ENCODE assay signal across 11 mouse cellular contexts in genomic region chr17:6744366-6744765, GRCm38 (mm10). TPM values are rescaled to one million over a fixed set of nuclear protein-coding genes. Genes with fewer than 3 reads are reported as not detected.
DNase-seq lines count a peak whose midpoint lies in the region; ATAC-seq and TF ChIP-seq lines count a peak whose summit lies in the region.
"Had no signal": no experiment of that assay in that cellular context is flagged by ENCODE, and none has a peak within 500 bp of the region (broad histone marks: within the 10 kb centered on the region; RNA-seq: fewer than 3 reads in every experiment).

No protein-coding gene starts in this region.

- no peaks in the 10 kb centered on the region for H3K27me3 ChIP-seq in heart, embryonic 16.5 days (ENCODE audit: control insufficient read depth, insufficient read depth, low read length)
- no peaks in the 10 kb centered on the region for H3K27me3 ChIP-seq in heart, embryonic 11.5 days (ENCODE audit: control insufficient read depth, insufficient read depth, low read length)
- H3K27me3 ChIP-seq in spleen, adult 2 months (ENCODE audit: control insufficient read depth, insufficient read depth, low read length): no peaks in the 10 kb centered on the region
- no peaks in the 10 kb centered on the region for H3K27me3 ChIP-seq in hindbrain, embryonic 15.5 days
- no peaks in the 10 kb centered on the region for H3K27me3 ChIP-seq in neural tube, embryonic 14.5 days (ENCODE audit: control insufficient read depth, insufficient read depth, low read length)

- H3K4me3 ChIP-seq in heart, embryonic 16.5 days (ENCODE audit: low read length): no peak overlapping the region
- no peak overlapping the region for H3K4me3 ChIP-seq in heart, embryonic 11.5 days (ENCODE audit: low read depth, low read length)
- no peak overlapping the region for H3K4me3 ChIP-seq in spleen, adult 2 months (ENCODE audit: extremely low read depth, insufficient read depth, insufficient read length)
- H3K4me3 ChIP-seq in hindbrain, embryonic 15.5 days: no peak overlapping the region
- H3K4me3 ChIP-seq in neural tube, embryonic 14.5 days (ENCODE audit: low read depth, low read length): no peak overlapping the region

- TF ChIP-seq CTCF in spleen, adult 2 months (IDR thresholded peaks at IDR 0.05; ENCODE audit: extremely low read depth, insufficient read depth, insufficient read length, insufficient replicate concordance): no peak

- H3K9ac ChIP-seq in heart, embryonic 16.5 days (ENCODE audit: low read length): no peak overlapping the region
- no peak overlapping the region for H3K9ac ChIP-seq in heart, embryonic 11.5 days (ENCODE audit: low read depth, low read length)
- no peak overlapping the region for H3K9ac ChIP-seq in hindbrain, embryonic 15.5 days
- peak overlapping the region; percentile 11; the same call in 1 of the 2 replicates for H3K9ac ChIP-seq in neural tube, embryonic 14.5 days (replicated peaks; ENCODE audit: low read depth, low read length)

- TF ChIP-seq POLR2A in spleen, adult 2 months (IDR thresholded peaks at IDR 0.05; ENCODE audit: low read depth, low read length): no peak

- H3K36me3 ChIP-seq in heart, embryonic 16.5 days (ENCODE audit: control insufficient read depth, insufficient read depth): peaks cover 48% of the 10 kb centered on the region
- H3K36me3 ChIP-seq in heart, embryonic 11.5 days (ENCODE audit: control insufficient read depth, insufficient read depth, low read length): peaks cover 24% of the 10 kb centered on the region
- H3K36me3 ChIP-seq in spleen, adult 2 months (ENCODE audit: control insufficient read depth, insufficient read depth, low read length): peaks cover 70% of the 10 kb centered on the region
- no peaks in the 10 kb centered on the region for H3K36me3 ChIP-seq in hindbrain, embryonic 15.5 days
- H3K36me3 ChIP-seq in neural tube, embryonic 14.5 days (ENCODE audit: control insufficient read depth, insufficient read depth, low read length): no peaks in the 10 kb centered on the region

- H3K4me1 ChIP-seq in heart, embryonic 16.5 days (ENCODE audit: control insufficient read depth, insufficient read depth, low read length): peaks cover 67% of the 10 kb centered on the region
- H3K4me1 ChIP-seq in heart, embryonic 11.5 days (ENCODE audit: control insufficient read depth, insufficient read depth, low read length): peaks cover 57% of the 10 kb centered on the region
- H3K4me1 ChIP-seq in spleen, adult 2 months (ENCODE audit: control insufficient read depth, insufficient read depth, insufficient read length): peaks cover 24% of the 10 kb centered on the region; the same call in 1 of the 2 replicates
- H3K4me1 ChIP-seq in hindbrain, embryonic 15.5 days (replicated peaks): peaks cover 60% of the 10 kb centered on the region
- H3K4me1 ChIP-seq in neural tube, embryonic 14.5 days (ENCODE audit: control insufficient read depth, insufficient read depth, low read length): peaks cover 13% of the 10 kb centered on the region; the same call in 1 of the 2 replicates

- no peaks in the 10 kb centered on the region for H3K9me3 ChIP-seq in heart, embryonic 16.5 days (replicated peaks; ENCODE audit: control insufficient read depth, low read length)
- H3K9me3 ChIP-seq in heart, embryonic 11.5 days (replicated peaks; ENCODE audit: control insufficient read depth, low read length): no peaks in the 10 kb centered on the region
- no peaks in the 10 kb centered on the region for H3K9me3 ChIP-seq in hindbrain, embryonic 15.5 days
- no peaks in the 10 kb centered on the region for H3K9me3 ChIP-seq in neural tube, embryonic 14.5 days (ENCODE audit: control insufficient read depth, low read length)

- WGBS in heart, embryonic 16.5 days: 66% methylated on average over 9 of the region's 9 CpGs
- 64% methylated on average over 9 of the region's 9 CpGs for WGBS in heart, embryonic 11.5 days (ENCODE audit: insufficient replicate concordance)
- 44% methylated on average over 9 of the region's 9 CpGs for WGBS in spleen, adult 2 months
- WGBS in hindbrain, embryonic 15.5 days: 51% methylated on average over 9 of the region's 9 CpGs
- WGBS in neural tube, embryonic 14.5 days: 44% methylated on average over 9 of the region's 9 CpGs

- H3K4me2 ChIP-seq in heart, embryonic 16.5 days (ENCODE audit: low read depth, low read length): no peak overlapping the region; the same call in 1 of the 2 replicates
- H3K4me2 ChIP-seq in heart, embryonic 11.5 days: no peak overlapping the region
- no peak overlapping the region for H3K4me2 ChIP-seq in hindbrain, embryonic 15.5 days
- H3K4me2 ChIP-seq in neural tube, embryonic 14.5 days (ENCODE audit: low read depth, low read length): no peak overlapping the region
- H3K4me2 ChIP-seq: midbrain, embryonic 11.5 days had no signal

- DNase-seq in spleen, adult 2 months (ENCODE audit: low read depth in 1 of 2, low spot score in 2 of 2): no peak
- no peak for DNase-seq in spleen, adult 18-20 months
- no peak for DNase-seq in gastrocnemius, postnatal 25 days
- DNase-seq in frontal cortex, postnatal 14 days (ENCODE audit: low spot score in 2 of 2): no peak
- DNase-seq: adrenal gland, postnatal 10 days; cerebellum, postnatal 25 days had no signal

- H3K27ac ChIP-seq in heart, embryonic 16.5 days (ENCODE audit: low read length): peak overlapping the region; percentile 66
- no peak overlapping the region for H3K27ac ChIP-seq in heart, embryonic 11.5 days (ENCODE audit: low read depth, low read length)
- H3K27ac ChIP-seq in spleen, adult 2 months (ENCODE audit: insufficient read depth, low read length): peak overlapping the region; percentile 28
- peak overlapping the region; percentile 75 for H3K27ac ChIP-seq in hindbrain, embryonic 15.5 days (replicated peaks)
- H3K27ac ChIP-seq in neural tube, embryonic 14.5 days (ENCODE audit: low read depth, low read length): no peak overlapping the region

- ATAC-seq in heart, embryonic 16.5 days (replicated peaks; ENCODE audit: extremely low read depth, insufficient read depth, low FRiP score): no peak
- ATAC-seq in heart, embryonic 11.5 days (replicated peaks; ENCODE audit: insufficient number of reproducible peaks, low FRiP score, low TSS enrichment): no peak
- no peak for ATAC-seq in hindbrain, embryonic 15.5 days (ENCODE audit: low FRiP score, low read depth)
- ATAC-seq in neural tube, embryonic 14.5 days (ENCODE audit: low read depth): no peak

RNA-seq across cellular contexts. Expression of gene Ezr, which starts 38.2 kb away (rescaled TPM):
- polyA plus RNA-seq in heart, embryonic 16.5 days (2015; fragmentation: Nextera tagmentation; extraction: Ambion mirVana): 144 and 166 TPM in 2 replicates
- 89.2 and 109 TPM in 2 replicates for polyA plus RNA-seq in heart, embryonic 11.5 days (2014; fragmentation: Nextera tagmentation; extraction: Ambion mirVana)
- 63.0 and 73.5 TPM in 2 replicates for polyA plus RNA-seq in spleen, adult 2 months (2012; rRNA removed)
- polyA plus RNA-seq in hindbrain, embryonic 15.5 days (2015; fragmentation: Nextera tagmentation; extraction: Ambion mirVana): 55.2 and 65.7 TPM in 2 replicates
- polyA plus RNA-seq in neural tube, embryonic 14.5 days (2014; fragmentation: Nextera tagmentation; extraction: Ambion mirVana): 50.5 and 62.8 TPM in 2 replicates
- total RNA-seq in gastrocnemius, postnatal 25 days (2021): 1 to 10 TPM; 2.2 to 2.9 TPM

Comparison
In these comparisons a context has a peak if more than half of its experiments do, and no peak if none do; other contexts are left out.
1. H3K27ac ChIP-seq: peak in heart, embryonic 16.5 days (single experiment), spleen, adult 2 months (single experiment) and hindbrain, embryonic 15.5 days (single experiment); none in heart, embryonic 11.5 days (single experiment) and neural tube, embryonic 14.5 days (single experiment).